Mouse (Mus musculus): ENCODE measurements at regions not wholly inside any gene's neighbourhood (a gene's known extent, or its start where the extent isn't known, plus 50 kb on each side); places are given as distances from the start of the nearest gene placed in this dataset.

- Histone ChIP-seq H3K9me3 (replicated peaks; ENCODE audit: control insufficient read depth, insufficient read depth, low read length, poor library complexity, severe bottlenecking) (no peaks in the 10 kb centered on the region), H3K27ac (ENCODE audit: insufficient read depth, low read length) (no peak overlapping the region), H3K27me3 (ENCODE audit: control insufficient read depth, insufficient read depth, low read length, poor library complexity, severe bottlenecking) (no peaks in the 10 kb centered on the region), H3K4me3 (ENCODE audit: low read depth, low read length) (no peak overlapping the region), H3K9ac (ENCODE audit: low read depth, poor library complexity, severe bottlenecking) (no peak overlapping the region), H3K4me1 (ENCODE audit: control insufficient read depth, insufficient read depth, low read length) (no peaks in the 10 kb centered on the region), H3K36me3 (ENCODE audit: control insufficient read depth, insufficient read depth, low read length, poor library complexity, severe bottlenecking) (no peaks in the 10 kb centered on the region)
- no peak for TF ChIP-seq EP300 (IDR thresholded peaks at IDR 0.05; ENCODE audit: insufficient read depth, low read depth, low read length)
- no peak for TF ChIP-seq CTCF (IDR thresholded peaks at IDR 0.05; ENCODE audit: low read depth, low read length)
- no peak for TF ChIP-seq POLR2A (IDR thresholded peaks at IDR 0.05; ENCODE audit: insufficient read depth, low read length)
Measured at GRCm38 (mm10) chr13:47909851-47910530, 351.0 kb upstream of the Id4 start.

DNA sequence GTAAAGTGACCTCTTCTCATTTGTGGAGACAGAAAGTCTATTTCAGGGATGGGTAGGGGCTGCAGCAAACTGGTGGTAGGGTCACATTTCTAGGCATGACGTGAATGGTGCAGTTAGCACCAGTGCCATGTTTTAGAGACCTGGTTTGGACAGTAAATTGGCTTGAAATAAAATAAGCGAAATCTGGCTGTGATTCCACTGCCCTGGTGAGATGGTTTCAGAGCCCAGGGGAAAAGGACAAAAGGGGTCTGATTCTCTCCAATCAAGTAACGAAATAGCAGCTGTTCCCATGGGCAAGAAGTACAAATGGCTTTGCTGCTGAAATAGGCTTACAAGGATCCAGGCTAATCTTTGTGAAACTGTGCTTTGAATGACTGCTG lies 350.5 kb upstream of the Id4 start:
- no peak overlapping the region for H3K4me3 ChIP-seq (ENCODE audit: low read depth, low read length)
- H3K4me1 ChIP-seq (ENCODE audit: control insufficient read depth, insufficient read depth, low read length) = no peaks in the 10 kb centered on the region
- no peak for TF ChIP-seq POLR2A (IDR thresholded peaks at IDR 0.05; ENCODE audit: insufficient read depth, low read length)
- TF ChIP-seq EP300 (IDR thresholded peaks at IDR 0.05; ENCODE audit: insufficient read depth, low read depth, low read length) = no peak
- no peak for TF ChIP-seq CTCF (IDR thresholded peaks at IDR 0.05; ENCODE audit: low read depth, low read length)
- H3K9me3 ChIP-seq (replicated peaks; ENCODE audit: control insufficient read depth, insufficient read depth, low read length, poor library complexity, severe bottlenecking) = no peaks in the 10 kb centered on the region
- no peak overlapping the region for H3K27ac ChIP-seq (ENCODE audit: insufficient read depth, low read length)
- H3K9ac ChIP-seq (ENCODE audit: low read depth, poor library complexity, severe bottlenecking) = no peak overlapping the region
- H3K36me3 ChIP-seq (ENCODE audit: control insufficient read depth, insufficient read depth, low read length, poor library complexity, severe bottlenecking) = no peaks in the 10 kb centered on the region
- H3K27me3 ChIP-seq (ENCODE audit: control insufficient read depth, insufficient read depth, low read length, poor library complexity, severe bottlenecking) = no peaks in the 10 kb centered on the region

- Histone ChIP-seq H3K4me3 (ENCODE audit: low read depth, low read length) (no peak overlapping the region), H3K9me3 (replicated peaks; ENCODE audit: control insufficient read depth, insufficient read depth, low read length, poor library complexity, severe bottlenecking) (no peaks in the 10 kb centered on the region), H3K27ac (ENCODE audit: insufficient read depth, low read length) (no peak overlapping the region), H3K36me3 (ENCODE audit: control insufficient read depth, insufficient read depth, low read length, poor library complexity, severe bottlenecking) (no peaks in the 10 kb centered on the region), H3K9ac (ENCODE audit: low read depth, poor library complexity, severe bottlenecking) (no peak overlapping the region), H3K27me3 (ENCODE audit: control insufficient read depth, insufficient read depth, low read length, poor library complexity, severe bottlenecking) (no peaks in the 10 kb centered on the region), H3K4me1 (ENCODE audit: control insufficient read depth, insufficient read depth, low read length) (no peaks in the 10 kb centered on the region)
- TF ChIP-seq EP300 (IDR thresholded peaks at IDR 0.05; ENCODE audit: insufficient read depth, low read depth, low read length) (no peak), CTCF (IDR thresholded peaks at IDR 0.05; ENCODE audit: low read depth, low read length) (no peak), POLR2A (IDR thresholded peaks at IDR 0.05; ENCODE audit: insufficient read depth, low read length) (no peak)
Measured at GRCm38 (mm10) chr13:47916456-47916855, 344.6 kb upstream of the Id4 start.

- TF ChIP-seq EP300 (IDR thresholded peaks at IDR 0.05; ENCODE audit: insufficient read depth, low read depth, low read length) = no peak
- TF ChIP-seq POLR2A (IDR thresholded peaks at IDR 0.05; ENCODE audit: insufficient read depth, low read length) = no peak
- TF ChIP-seq CTCF (IDR thresholded peaks at IDR 0.05; ENCODE audit: low read depth, low read length) = peak; percentile 58
- no peaks in the 10 kb centered on the region for H3K9me3 ChIP-seq (replicated peaks; ENCODE audit: control insufficient read depth, insufficient read depth, low read length, poor library complexity, severe bottlenecking)
Measured at GRCm38 (mm10) chr13:47917370-47917769, 343.7 kb upstream of the Id4 start.

GRCm38 (mm10) chr13:47921044-47921443 lies 340.0 kb upstream of the Id4 start:
- Histone ChIP-seq H3K4me3 (ENCODE audit: low read depth, low read length) (no peak overlapping the region), H3K9ac (ENCODE audit: low read depth, poor library complexity, severe bottlenecking) (no peak overlapping the region), H3K4me1 (ENCODE audit: control insufficient read depth, insufficient read depth, low read length) (no peaks in the 10 kb centered on the region), H3K27ac (ENCODE audit: insufficient read depth, low read length) (no peak overlapping the region), H3K9me3 (replicated peaks; ENCODE audit: control insufficient read depth, insufficient read depth, low read length, poor library complexity, severe bottlenecking) (no peaks in the 10 kb centered on the region), H3K27me3 (ENCODE audit: control insufficient read depth, insufficient read depth, low read length, poor library complexity, severe bottlenecking) (no peaks in the 10 kb centered on the region), H3K36me3 (ENCODE audit: control insufficient read depth, insufficient read depth, low read length, poor library complexity, severe bottlenecking) (no peaks in the 10 kb centered on the region)
- no peak for TF ChIP-seq POLR2A (IDR thresholded peaks at IDR 0.05; ENCODE audit: insufficient read depth, low read length)
- no peak for TF ChIP-seq EP300 (IDR thresholded peaks at IDR 0.05; ENCODE audit: insufficient read depth, low read depth, low read length)
- no peak for TF ChIP-seq CTCF (IDR thresholded peaks at IDR 0.05; ENCODE audit: low read depth, low read length)

More at GRCm38 (mm10) chr13:47917370-47917769, 343.7 kb upstream of the Id4 start:
- Histone ChIP-seq H3K36me3 (ENCODE audit: control insufficient read depth, insufficient read depth, low read length, poor library complexity, severe bottlenecking) (no peaks in the 10 kb centered on the region), H3K4me1 (ENCODE audit: control insufficient read depth, insufficient read depth, low read length) (no peaks in the 10 kb centered on the region), H3K4me3 (ENCODE audit: low read depth, low read length) (no peak overlapping the region), H3K27me3 (ENCODE audit: control insufficient read depth, insufficient read depth, low read length, poor library complexity, severe bottlenecking) (no peaks in the 10 kb centered on the region), H3K9ac (ENCODE audit: low read depth, poor library complexity, severe bottlenecking) (no peak overlapping the region), H3K27ac (ENCODE audit: insufficient read depth, low read length) (no peak overlapping the region)

DNA sequence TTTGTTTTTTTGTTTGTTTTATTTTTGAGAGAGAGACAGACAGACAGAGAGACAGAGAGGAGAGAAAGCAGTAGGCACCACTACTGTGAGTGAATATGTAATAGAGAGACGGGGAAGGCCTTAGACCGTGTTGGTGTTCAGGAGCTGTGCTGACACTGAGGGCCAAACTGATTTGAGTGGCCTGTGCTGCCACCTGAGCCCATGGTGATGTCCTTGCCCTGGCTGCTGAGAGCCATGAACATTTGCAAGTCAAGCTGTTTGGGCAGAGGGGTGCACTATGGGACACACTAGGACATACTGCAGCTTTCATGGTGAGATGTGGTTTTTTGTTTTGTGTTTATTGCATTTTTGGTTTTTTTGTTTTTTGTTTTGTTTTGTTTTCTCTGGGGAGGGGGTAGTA lies 320.3 kb upstream of the Id4 start:
- Histone ChIP-seq H3K4me3 (ENCODE audit: low read depth, low read length) (no peak overlapping the region), H3K36me3 (ENCODE audit: control insufficient read depth, insufficient read depth, low read length, poor library complexity, severe bottlenecking) (no peaks in the 10 kb centered on the region), H3K27ac (ENCODE audit: insufficient read depth, low read length) (no peak overlapping the region), H3K4me1 (ENCODE audit: control insufficient read depth, insufficient read depth, low read length) (no peaks in the 10 kb centered on the region), H3K9ac (ENCODE audit: low read depth, poor library complexity, severe bottlenecking) (no peak overlapping the region), H3K9me3 (replicated peaks; ENCODE audit: control insufficient read depth, insufficient read depth, low read length, poor library complexity, severe bottlenecking) (no peaks in the 10 kb centered on the region; the same call in 1 of the 2 replicates), H3K27me3 (ENCODE audit: control insufficient read depth, insufficient read depth, low read length, poor library complexity, severe bottlenecking) (no peaks in the 10 kb centered on the region)
- no peak for TF ChIP-seq POLR2A (IDR thresholded peaks at IDR 0.05; ENCODE audit: insufficient read depth, low read length)
